Mouse (Mus musculus) adrenal gland, postnatal 14 days (tissue): ENCODE measurements at regions not wholly inside any gene's neighbourhood (a gene's known extent, or its start where the extent isn't known, plus 50 kb on each side); places are given as distances from the start of the nearest gene placed in this dataset.
"Not testable (repeated sequence)": the region's sequence is repeated elsewhere in the genome, so short reads cannot be mapped to it uniquely, and the experiment has no call there.

Source experiments
- DNase-seq: peaks from one replicate; pipeline ENCODE4 v3.0.0; 2021; ENCODE audit warnings: mixed read lengths

- DNase-seq, result no peak
Observed at GRCm38 (mm10) chr13:72280871-72281270, 317.3 kb upstream of the Irx1 start.

DNA sequence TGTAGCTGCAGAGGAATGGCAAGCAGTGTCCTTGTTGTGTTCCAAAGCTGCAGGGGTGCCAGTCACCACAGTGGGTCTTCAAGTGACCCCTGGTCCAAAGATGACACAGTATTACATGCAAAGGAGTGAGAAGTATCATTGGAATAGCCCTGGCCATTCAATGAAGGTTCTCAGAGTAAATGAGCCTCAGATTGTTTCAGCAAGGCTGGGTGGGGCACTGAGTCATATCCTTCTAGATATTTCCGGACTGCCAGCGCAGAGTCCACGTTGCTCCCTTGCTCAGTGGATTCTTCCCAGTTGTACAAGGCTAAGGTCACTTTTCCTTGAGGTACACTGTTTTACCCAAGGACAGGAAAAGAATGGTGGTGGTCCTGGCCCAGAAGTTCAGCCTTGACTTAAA lies 319.2 kb upstream of the Irx1 start:
- no peak for DNase-seq

DNA sequence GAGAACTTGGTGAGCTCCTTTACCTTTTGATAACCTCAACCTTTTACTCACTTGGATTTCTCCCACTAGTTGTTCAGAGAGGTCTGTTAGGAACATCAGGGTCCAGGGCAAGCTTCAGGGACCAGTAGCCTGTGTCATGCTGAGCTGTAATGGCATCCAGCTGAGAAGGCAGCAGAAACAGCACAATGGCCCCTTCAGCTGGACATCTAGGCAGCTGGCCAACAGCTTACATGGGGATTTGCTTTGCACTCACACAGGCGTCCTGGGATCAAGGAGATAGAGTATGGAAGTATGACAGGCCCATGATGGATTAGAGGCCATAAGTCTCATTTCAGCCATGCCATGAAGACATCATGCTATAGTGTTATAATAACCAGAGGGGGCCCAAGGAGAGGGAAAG lies 320.2 kb upstream of the Irx1 start:
- no peak for DNase-seq

DNA sequence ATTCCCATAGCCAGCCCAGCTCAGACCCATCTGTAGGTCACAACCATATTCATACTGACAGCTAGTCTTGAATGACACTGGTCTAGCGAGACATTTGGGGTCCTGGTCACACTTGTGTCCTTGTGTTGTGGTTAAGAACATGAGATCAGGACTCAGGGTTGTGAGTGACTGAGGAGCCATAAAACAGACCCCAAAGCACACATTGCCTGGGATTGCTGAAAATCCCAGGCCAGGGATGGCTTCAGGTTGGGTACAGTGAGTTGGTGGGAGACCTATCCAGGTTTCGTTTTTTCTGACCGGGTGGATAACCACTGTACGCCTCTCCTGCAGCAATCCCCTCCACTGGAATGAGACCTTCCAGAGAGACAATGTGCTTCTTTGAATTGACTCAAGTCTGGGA lies 322.8 kb upstream of the Irx1 start:
- DNase-seq, result no peak

DNA sequence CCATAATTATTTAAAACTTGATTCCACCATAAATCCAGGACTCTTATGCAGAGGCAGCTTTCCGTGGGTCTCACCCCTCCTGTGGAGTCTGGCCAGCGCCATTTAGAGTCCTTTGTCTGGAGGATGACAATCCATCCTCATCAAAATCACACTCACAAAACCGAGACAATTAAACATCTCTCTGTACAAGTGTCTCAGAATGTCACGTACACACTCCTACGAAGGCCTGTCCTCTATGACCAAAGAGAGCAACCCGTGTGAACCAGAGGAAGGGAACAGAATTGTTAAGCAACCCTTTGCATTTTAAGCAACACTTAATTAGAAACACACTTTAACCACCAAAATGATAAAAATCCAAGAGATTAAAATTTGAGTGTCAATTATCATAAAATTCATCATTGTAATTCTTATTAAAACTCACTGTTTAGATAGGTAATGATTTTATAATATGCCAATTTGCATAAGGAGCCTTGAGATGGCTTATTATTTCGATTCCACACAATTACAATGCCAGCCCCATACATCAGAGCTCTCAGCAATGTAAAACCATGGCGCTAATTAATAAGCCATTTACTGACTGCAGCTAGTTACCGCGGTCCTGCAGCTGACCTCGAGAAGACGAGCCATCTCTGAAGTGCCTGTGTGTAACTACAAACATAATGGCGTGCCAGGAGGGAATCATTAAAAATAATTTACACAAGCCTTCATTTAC lies 325.0 kb upstream of the Irx1 start:
- no peak for DNase-seq

DNA sequence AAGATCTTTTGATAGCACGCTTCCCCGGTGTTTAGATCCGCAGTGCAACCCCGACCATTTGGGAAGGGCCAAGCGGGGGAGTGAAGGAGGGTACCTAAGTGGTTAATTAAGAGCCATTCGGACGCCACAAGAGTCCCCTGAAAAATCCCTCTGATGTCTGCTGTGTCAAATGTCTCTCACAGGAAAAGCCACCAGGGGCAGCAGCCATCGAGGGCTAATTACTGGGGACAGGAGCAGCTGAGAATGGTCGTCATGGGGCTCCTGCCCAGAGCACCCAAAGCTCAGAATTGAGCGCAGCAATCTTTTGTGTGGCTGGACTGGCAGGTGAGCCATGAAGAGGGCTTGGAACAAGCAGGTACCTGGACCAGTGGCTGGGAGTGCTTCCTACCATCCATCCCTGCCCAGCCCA lies 325.6 kb upstream of the Irx1 start:
- DNase-seq, result no peak

GRCm38 (mm10) chr13:72292361-72292760 lies 328.8 kb upstream of the Irx1 start:
- no peak for DNase-seq

- DNase-seq, result no peak
Observed at GRCm38 (mm10) chr13:72293059-72293694, 329.7 kb upstream of the Irx1 start.

GRCm38 (mm10) chr13:72298264-72298870 lies 330.3 kb upstream of the Irx2 start:
- DNase-seq, result no peak

DNA sequence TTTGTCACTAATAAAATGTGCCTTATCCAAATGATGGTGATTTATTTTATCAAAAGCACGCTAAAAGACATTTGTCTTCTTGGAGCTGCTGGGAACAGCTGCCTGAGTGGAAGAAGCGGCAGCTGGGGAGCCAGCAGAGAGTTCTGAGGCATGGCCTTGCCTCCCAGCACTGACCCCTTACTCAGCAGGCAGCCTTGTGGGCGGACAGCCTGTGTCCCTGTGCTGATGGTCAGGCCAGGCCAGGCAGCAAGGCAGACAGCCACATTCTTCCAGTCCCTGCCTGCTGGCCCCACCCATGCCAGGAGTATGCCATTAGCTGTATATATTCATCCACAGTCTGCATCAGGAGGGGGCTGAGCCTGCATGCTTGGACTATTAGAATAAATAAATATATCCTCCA lies 329.0 kb upstream of the Irx2 start:
- DNase-seq, result no peak

- DNase-seq, result no peak
Observed at GRCm38 (mm10) chr13:72301114-72301513, 327.5 kb upstream of the Irx2 start.

- no peak for DNase-seq
Observed at GRCm38 (mm10) chr13:72301841-72302240, 326.8 kb upstream of the Irx2 start.

DNA sequence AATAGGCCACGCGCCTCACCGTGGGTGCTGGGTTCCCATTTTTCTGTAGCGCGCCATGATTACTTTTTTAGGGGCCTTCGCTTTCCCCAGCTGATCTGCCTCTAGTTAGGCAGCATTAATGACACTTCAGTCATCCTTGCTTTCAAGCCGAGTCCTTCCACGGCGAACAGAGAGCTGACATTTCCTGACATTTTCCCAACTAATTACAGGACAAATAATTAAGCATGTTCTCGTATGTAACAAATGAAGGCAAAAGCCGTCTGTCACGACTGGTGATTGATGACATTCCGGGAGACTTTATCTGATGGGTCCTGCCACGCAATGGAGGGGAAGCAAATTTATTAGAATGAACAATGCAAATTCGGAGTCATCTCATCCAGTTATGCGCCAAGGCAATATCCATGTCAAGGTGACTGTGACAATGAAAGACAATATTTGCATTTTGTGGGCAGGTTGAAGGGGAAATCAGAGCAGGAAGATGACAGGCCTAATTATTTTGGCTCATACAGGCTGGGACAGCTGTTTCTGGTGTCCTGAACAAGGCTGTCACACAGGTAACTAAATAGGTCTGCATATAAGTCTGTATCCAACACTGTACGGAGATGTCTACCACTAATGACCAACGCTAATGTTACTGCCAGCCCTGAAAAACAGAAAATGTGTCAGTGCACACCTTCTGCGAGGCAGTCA lies 326.0 kb upstream of the Irx2 start:
- no peak for DNase-seq

GRCm38 (mm10) chr13:72303126-72303760 lies 325.4 kb upstream of the Irx2 start:
- no peak for DNase-seq

DNA sequence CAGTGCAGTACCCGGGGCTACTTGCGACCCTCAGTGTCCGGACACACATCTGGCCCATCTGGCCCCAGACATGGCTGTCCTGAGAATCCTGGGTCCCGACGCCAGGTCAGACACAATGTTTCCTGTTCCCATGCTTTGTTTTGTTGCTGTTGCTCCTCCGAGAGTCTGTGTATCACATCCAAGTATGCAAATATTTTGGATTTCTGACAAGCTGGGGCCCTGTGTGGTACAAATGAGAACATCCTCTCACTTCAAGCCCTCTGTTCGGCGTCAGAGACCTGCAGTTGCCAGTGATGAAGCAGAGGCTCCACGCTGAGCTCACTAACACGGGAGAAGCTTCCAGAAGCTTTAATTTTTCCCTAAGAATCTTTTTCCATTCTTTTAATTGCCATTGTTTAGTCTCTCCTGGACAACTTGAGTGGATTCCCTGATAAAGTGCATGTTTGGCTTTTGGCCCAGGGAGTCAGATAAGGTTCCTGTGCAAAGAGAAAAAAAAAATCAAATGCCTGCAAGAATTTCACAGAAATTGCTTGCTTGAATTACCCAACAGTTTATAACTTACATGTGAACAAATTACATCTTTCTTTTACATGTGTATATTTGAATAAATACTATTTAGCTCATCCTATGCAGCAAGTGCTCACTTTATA lies 304.5 kb upstream of the Irx2 start:
- DNase-seq, result no peak

DNA sequence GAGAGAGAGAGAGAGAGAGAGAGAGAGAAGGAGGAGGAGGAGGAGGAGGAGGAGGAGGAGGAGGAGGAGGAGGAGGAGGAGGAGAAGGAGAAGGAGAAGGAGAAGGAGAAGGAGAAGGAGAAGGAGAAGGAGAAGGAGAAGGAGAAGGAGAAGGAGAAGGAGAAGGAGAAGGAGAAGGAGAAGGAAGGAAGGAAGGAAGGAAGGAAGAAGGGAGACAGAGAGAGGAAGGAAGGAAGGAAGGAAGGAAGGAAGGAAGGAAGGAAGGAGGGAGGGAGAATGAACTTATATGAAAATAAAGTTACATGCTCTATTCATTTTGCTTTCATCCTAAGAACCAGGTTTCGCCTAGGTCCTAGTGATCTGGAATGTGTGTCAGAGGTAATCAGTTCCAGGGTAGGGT lies 302.4 kb upstream of the Irx2 start:
- DNase-seq, result not testable (repeated sequence)

DNA sequence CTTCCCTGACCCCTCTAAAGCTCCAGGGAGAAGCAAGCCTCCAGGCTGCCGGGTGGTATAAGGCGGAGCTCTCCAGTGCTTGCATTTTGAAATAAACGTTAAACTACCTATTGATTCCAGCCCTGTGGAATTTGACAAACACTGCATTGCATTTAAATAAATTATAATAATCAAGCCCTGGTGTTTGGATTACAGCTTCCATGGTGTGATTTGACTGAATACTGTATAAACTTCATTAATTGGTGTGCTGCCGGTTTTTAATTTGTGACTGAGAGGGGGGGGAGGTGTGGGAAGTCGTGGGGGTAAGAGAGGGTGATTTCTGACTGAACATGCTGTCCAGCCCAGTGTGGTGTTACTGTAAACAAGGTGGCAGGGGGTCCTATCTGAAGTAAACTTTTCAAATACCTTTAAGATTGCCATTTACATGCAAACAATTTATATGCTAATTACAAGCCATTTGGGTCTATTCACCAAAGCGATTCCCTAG lies 282.9 kb upstream of the Irx2 start:
- no peak for DNase-seq

DNA sequence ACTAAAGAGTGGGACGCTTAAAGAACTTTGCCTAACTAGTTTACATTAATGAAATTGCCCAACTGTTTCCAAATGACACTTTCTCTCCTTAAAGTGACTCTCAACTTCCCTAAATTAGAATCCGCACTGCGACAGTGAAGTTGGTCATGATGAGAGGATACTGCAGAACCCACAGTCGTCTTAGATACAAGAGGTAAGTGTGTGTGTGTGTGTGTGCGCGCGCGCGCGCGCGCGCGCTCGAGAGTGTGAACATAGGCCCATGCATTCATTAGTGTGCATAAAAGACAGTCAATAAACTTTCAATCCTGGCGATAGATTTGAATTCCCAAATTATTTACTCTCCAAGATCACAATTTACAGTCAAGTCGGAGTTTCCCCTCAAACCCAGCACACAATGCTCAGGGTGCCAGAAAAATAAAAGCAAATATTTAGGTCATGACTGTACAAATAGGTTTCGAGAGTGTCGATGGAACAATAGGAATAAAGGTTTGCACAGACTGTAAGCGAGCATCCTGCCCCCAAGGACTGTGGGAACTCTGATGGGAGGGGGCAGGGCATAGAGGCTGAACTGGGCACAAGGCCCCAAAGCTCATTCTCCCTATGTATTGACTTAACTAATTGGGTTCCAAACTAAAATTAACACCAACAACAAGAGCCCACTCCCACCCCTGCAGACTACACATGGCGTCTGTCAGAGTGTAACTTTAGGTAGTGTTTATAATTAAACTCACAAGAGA lies 282.2 kb upstream of the Irx2 start:
- no peak for DNase-seq

GRCm38 (mm10) chr13:72346944-72347586 lies 281.6 kb upstream of the Irx2 start:
- no peak for DNase-seq

GRCm38 (mm10) chr13:72352641-72353181 lies 275.9 kb upstream of the Irx2 start:
- DNase-seq, result no peak
